Mouse (Mus musculus): Measurements from ENCODE around the gene Dpy19l3.

The Dpy19l3 gene

GRCm38 (mm10) chr7:35747397-35747964, 6.8 kb downstream of the Dpy19l3 start:
- no peak for DNase-seq

GRCm38 (mm10) chr7:35746686-35747396, 7.4 kb downstream of the Dpy19l3 start:
- no peak for DNase-seq

- DNase-seq, result no peak
Measured at GRCm38 (mm10) chr7:35745281-35745702, 9.0 kb downstream of the Dpy19l3 start.

- DNase-seq, result no peak
Measured at GRCm38 (mm10) chr7:35744771-35745170, 9.5 kb downstream of the Dpy19l3 start.

- no peak for DNase-seq
Measured at GRCm38 (mm10) chr7:35742310-35742709, 11.9 kb downstream of the Dpy19l3 start.

- DNase-seq, result no peak
Measured at GRCm38 (mm10) chr7:35741858-35742257, 12.4 kb downstream of the Dpy19l3 start.

- no peak for DNase-seq
Measured at GRCm38 (mm10) chr7:35740489-35741230, 13.6 kb downstream of the Dpy19l3 start.

GRCm38 (mm10) chr7:35738871-35739270, 15.4 kb downstream of the Dpy19l3 start:
- no peak for DNase-seq

GRCm38 (mm10) chr7:35733313-35734050, 20.8 kb downstream of the Dpy19l3 start:
- DNase-seq, result no peak

- no peak for DNase-seq
Measured at GRCm38 (mm10) chr7:35732585-35733059, 21.6 kb downstream of the Dpy19l3 start.

- no peak for DNase-seq
Measured at GRCm38 (mm10) chr7:35729621-35730031, 24.6 kb downstream of the Dpy19l3 start.

GRCm38 (mm10) chr7:35728376-35728775, 25.9 kb downstream of the Dpy19l3 start:
- no peak for DNase-seq

- no peak for DNase-seq
Measured at GRCm38 (mm10) chr7:35723035-35723434, 31.2 kb downstream of the Dpy19l3 start.

- DNase-seq, result no peak
Measured at GRCm38 (mm10) chr7:35718421-35719178, 35.7 kb downstream of the Dpy19l3 start.

GRCm38 (mm10) chr7:35710366-35710765, 43.9 kb downstream of the Dpy19l3 start:
- DNase-seq, result no peak

GRCm38 (mm10) chr7:35708101-35708500, 46.2 kb downstream of the Dpy19l3 start:
- DNase-seq, result no peak

- DNase-seq, result no peak
Measured at GRCm38 (mm10) chr7:35699005-35699404, 55.2 kb downstream of the Dpy19l3 start.

- DNase-seq, result no peak
Measured at GRCm38 (mm10) chr7:35698073-35698472, 56.2 kb downstream of the Dpy19l3 start.

- no peak for DNase-seq
Measured at GRCm38 (mm10) chr7:35692641-35693040, 61.6 kb downstream of the Dpy19l3 start.

- no peak for DNase-seq
Measured at GRCm38 (mm10) chr7:35692117-35692516, 62.1 kb downstream of the Dpy19l3 start.

- DNase-seq, result no peak
Measured at GRCm38 (mm10) chr7:35688781-35689349, 65.4 kb downstream of the Dpy19l3 start.

GRCm38 (mm10) chr7:35688276-35688675, 66.0 kb downstream of the Dpy19l3 start:
- DNase-seq, result no peak

All from heart, adult 11 months (tissue).